Mouse (Mus musculus): ENCODE measurements around the gene Klhl22. TPM values are rescaled to one million over a fixed set of nuclear protein-coding genes. Genes with fewer than 3 reads are reported as not detected.

Klhl22 gene
- polyA plus RNA-seq, 1 experiment from 2014 or later: 59.2 TPM

DNA sequence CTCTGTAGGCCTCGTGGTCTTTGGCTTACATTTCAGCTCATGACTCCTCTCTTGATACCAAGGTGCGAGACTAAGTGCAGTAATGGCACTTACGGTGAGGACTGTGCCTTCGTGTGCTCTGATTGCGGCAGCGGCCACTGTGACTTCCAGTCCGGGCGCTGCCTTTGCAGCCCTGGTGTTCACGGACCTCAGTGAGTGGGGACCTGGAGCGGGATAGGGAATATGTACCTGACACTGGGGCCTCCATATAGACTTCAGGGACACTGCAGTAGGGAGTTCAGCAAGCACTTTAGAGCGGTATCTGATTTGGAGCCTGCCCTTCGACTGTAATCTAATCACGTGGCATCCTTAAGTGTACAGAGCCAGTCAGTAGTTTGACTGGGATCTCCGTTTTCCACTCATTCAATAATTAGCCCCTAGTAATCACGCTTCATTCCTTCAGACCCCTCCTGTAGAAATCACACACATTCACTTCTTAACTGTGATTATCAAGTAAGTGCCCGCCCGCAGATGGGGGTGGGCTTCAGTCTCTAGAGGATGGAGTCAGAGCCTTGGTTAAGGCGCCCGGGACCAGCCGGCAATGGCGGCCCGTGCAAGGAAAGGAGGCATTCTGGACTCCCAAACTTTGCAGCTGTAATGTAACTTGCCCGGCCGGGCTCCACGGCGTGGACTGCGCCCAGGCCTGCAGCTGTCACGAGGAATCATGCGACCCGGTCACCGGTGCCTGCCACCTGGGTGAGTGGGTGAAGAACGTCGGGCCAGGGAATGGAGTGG is 44.4 kb downstream of the Klhl22 start:
- 41% methylated on average over 33 of the region's 33 CpGs for whole genome bisulfite sequencing
- Histone ChIP-seq H3K4me1 (ENCODE audit: control insufficient read depth, insufficient read depth, low read length) (peaks cover 75% of the 10 kb centered on the region), H3K4me2 (ENCODE audit: low read depth, low read length) (peak overlapping the region; percentile 71), H3K27me3 (replicated peaks; ENCODE audit: control insufficient read depth, insufficient read depth, low read length) (peaks cover 54% of the 10 kb centered on the region), H3K36me3 (ENCODE audit: control insufficient read depth, insufficient read depth, low read length) (peaks cover 6% of the 10 kb centered on the region; the same call in 1 of the 2 replicates), H3K4me3 (ENCODE audit: low read length) (peak overlapping the region; percentile 45), H3K9ac (ENCODE audit: low read depth, low read length) (peak overlapping the region; percentile 27), H3K9me3 (ENCODE audit: control insufficient read depth, low read length) (no peaks in the 10 kb centered on the region), H3K27ac (ENCODE audit: low read length) (no peak overlapping the region)
- 0 out of 2 replicates have a peak, but pooled peaks have one; percentile 1 for ATAC-seq

- Histone ChIP-seq H3K9ac (ENCODE audit: low read depth, low read length) (peak overlapping the region; percentile 27; the same call in 1 of the 2 replicates), H3K4me1 (ENCODE audit: control insufficient read depth, insufficient read depth, low read length) (peaks cover 75% of the 10 kb centered on the region), H3K9me3 (ENCODE audit: control insufficient read depth, low read length) (no peaks in the 10 kb centered on the region), H3K4me3 (ENCODE audit: low read length) (peak overlapping the region; percentile 40), H3K4me2 (ENCODE audit: low read depth, low read length) (peak overlapping the region; percentile 65), H3K27ac (ENCODE audit: low read length) (no peak overlapping the region), H3K36me3 (ENCODE audit: control insufficient read depth, insufficient read depth, low read length) (peaks cover 6% of the 10 kb centered on the region; the same call in 1 of the 2 replicates), H3K27me3 (replicated peaks; ENCODE audit: control insufficient read depth, insufficient read depth, low read length) (peaks cover 51% of the 10 kb centered on the region)
- 11% methylated on average over 33 of the region's 33 CpGs for WGBS
- peak; percentile 20 for ATAC-seq
Measured at GRCm38 (mm10) chr16:17804449-17804912, 45.1 kb downstream of the Klhl22 start.

DNA sequence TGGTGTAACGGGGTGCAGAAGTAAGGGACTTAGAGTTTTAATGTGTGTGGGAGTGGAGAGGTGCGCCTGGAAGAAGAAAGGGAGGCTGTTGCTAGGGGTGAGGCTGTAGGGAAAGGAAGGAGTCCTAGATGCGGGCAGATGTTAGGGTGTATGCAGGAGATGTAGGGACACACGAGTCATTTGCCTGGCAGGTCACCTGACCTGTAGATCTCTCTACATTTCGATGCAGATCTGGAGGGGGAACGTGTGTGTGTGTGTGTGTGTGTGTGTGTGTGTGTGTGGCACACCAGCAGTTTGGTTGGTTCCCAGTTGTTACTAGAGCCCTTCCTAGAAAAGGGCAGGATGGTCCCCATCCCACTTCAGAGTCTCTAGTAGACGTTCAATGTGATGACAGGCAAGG is 45.6 kb downstream of the Klhl22 start:
- Histone ChIP-seq H3K27me3 (replicated peaks; ENCODE audit: control insufficient read depth, insufficient read depth, low read length) (peaks cover 47% of the 10 kb centered on the region), H3K36me3 (ENCODE audit: control insufficient read depth, insufficient read depth, low read length) (peaks cover 6% of the 10 kb centered on the region; the same call in 1 of the 2 replicates), H3K4me2 (ENCODE audit: low read depth, low read length) (peak overlapping the region; percentile 65), H3K4me1 (ENCODE audit: control insufficient read depth, insufficient read depth, low read length) (peaks cover 70% of the 10 kb centered on the region), H3K9me3 (ENCODE audit: control insufficient read depth, low read length) (no peaks in the 10 kb centered on the region), H3K4me3 (ENCODE audit: low read length) (peak overlapping the region; percentile 40; the same call in 1 of the 2 replicates), H3K27ac (ENCODE audit: low read length) (no peak overlapping the region), H3K9ac (ENCODE audit: low read depth, low read length) (no peak overlapping the region)
- no peak for ATAC-seq
- WGBS: 42% methylated on average over 7 of the region's 7 CpGs

DNA sequence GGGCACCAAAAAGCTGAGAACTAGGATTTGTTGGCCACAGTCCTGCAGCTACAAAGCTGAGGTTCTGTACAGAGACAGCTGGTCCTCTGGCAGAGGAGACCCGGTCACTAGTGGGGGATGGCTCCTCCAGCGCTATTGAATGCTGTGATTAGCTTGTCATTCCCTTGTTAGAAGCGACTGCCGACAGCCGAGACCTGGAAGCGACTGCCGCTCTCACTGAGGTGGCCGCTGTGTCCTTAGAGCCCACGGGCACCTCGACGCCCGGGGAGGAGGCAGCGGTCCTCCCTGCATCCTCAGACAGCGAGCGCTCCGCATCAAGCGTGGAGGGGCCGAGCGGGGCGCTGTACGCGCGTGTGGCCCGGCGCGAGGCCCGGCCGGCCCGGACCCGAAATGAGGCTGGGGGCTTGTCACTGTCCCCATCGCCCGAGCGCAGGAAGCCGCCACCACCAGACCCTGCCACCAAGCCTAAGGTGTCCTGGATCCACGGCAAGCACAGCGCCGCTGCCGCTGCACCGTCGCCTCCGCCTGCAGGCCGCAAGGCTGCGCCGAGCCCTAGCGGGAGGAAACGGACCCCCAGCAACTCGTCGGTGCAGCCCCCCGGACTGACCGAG is 47.3 kb downstream of the Klhl22 start:
- Histone ChIP-seq H3K27ac (ENCODE audit: low read length) (no peak overlapping the region), H3K27me3 (replicated peaks; ENCODE audit: control insufficient read depth, insufficient read depth, low read length) (peaks cover 43% of the 10 kb centered on the region), H3K4me2 (ENCODE audit: low read depth, low read length) (peak overlapping the region; percentile 97), H3K4me1 (ENCODE audit: control insufficient read depth, insufficient read depth, low read length) (peaks cover 61% of the 10 kb centered on the region), H3K4me3 (ENCODE audit: low read length) (peak overlapping the region; percentile 55), H3K9me3 (ENCODE audit: control insufficient read depth, low read length) (no peaks in the 10 kb centered on the region), H3K9ac (ENCODE audit: low read depth, low read length) (peak overlapping the region; percentile 72), H3K36me3 (ENCODE audit: control insufficient read depth, insufficient read depth, low read length) (peaks cover 6% of the 10 kb centered on the region; the same call in 1 of the 2 replicates)
- no peak for ATAC-seq
- WGBS: 17% methylated on average over 49 of the region's 50 CpGs

- peak overlapping the region; percentile 97 for H3K4me2 ChIP-seq (ENCODE audit: low read depth, low read length)
- H3K9me3 ChIP-seq (ENCODE audit: control insufficient read depth, low read length): no peaks in the 10 kb centered on the region
- H3K27ac ChIP-seq (ENCODE audit: low read length): peak overlapping the region; percentile 45; the same call in 1 of the 2 replicates
- ATAC-seq: peak; percentile 83
- peaks cover 6% of the 10 kb centered on the region; the same call in 1 of the 2 replicates for H3K36me3 ChIP-seq (ENCODE audit: control insufficient read depth, insufficient read depth, low read length)
- peaks cover 57% of the 10 kb centered on the region for H3K4me1 ChIP-seq (ENCODE audit: control insufficient read depth, insufficient read depth, low read length)
- peak overlapping the region; percentile 55 for H3K4me3 ChIP-seq (ENCODE audit: low read length)
- 8% methylated on average over 72 of the region's 73 CpGs for WGBS
- peak overlapping the region; percentile 72 for H3K9ac ChIP-seq (ENCODE audit: low read depth, low read length)
- H3K27me3 ChIP-seq (replicated peaks; ENCODE audit: control insufficient read depth, insufficient read depth, low read length): peaks cover 37% of the 10 kb centered on the region
Measured at GRCm38 (mm10) chr16:17807192-17808009, 48.0 kb downstream of the Klhl22 start.

- 85% methylated on average over 4 of the region's 4 CpGs for WGBS
- Histone ChIP-seq H3K4me2 (ENCODE audit: low read depth, low read length) (no peak overlapping the region), H3K27me3 (replicated peaks; ENCODE audit: control insufficient read depth, insufficient read depth, low read length) (peaks cover 23% of the 10 kb centered on the region), H3K4me3 (ENCODE audit: low read length) (no peak overlapping the region), H3K36me3 (ENCODE audit: control insufficient read depth, insufficient read depth, low read length) (peaks cover 2% of the 10 kb centered on the region; the same call in 1 of the 2 replicates), H3K9ac (ENCODE audit: low read depth, low read length) (no peak overlapping the region), H3K27ac (ENCODE audit: low read length) (peak overlapping the region; percentile 58), H3K9me3 (ENCODE audit: control insufficient read depth, low read length) (no peaks in the 10 kb centered on the region), H3K4me1 (ENCODE audit: control insufficient read depth, insufficient read depth, low read length) (peaks cover 39% of the 10 kb centered on the region)
- ATAC-seq: no peak
Measured at GRCm38 (mm10) chr16:17809125-17809524, 49.7 kb downstream of the Klhl22 start.

GRCm38 (mm10) chr16:17809711-17810110 is 50.3 kb downstream of the Klhl22 start:
- Histone ChIP-seq H3K36me3 (ENCODE audit: control insufficient read depth, insufficient read depth, low read length) (peaks cover 2% of the 10 kb centered on the region; the same call in 1 of the 2 replicates), H3K4me2 (ENCODE audit: low read depth, low read length) (no peak overlapping the region), H3K9me3 (ENCODE audit: control insufficient read depth, low read length) (no peaks in the 10 kb centered on the region), H3K4me1 (ENCODE audit: control insufficient read depth, insufficient read depth, low read length) (peaks cover 34% of the 10 kb centered on the region), H3K9ac (ENCODE audit: low read depth, low read length) (no peak overlapping the region), H3K27ac (ENCODE audit: low read length) (0 out of 2 replicates have a peak overlapping the region, but pooled peaks have one; percentile 24), H3K4me3 (ENCODE audit: low read length) (no peak overlapping the region), H3K27me3 (replicated peaks; ENCODE audit: control insufficient read depth, insufficient read depth, low read length) (peaks cover 19% of the 10 kb centered on the region)
- ATAC-seq: peak; percentile 21
- WGBS: 18% methylated on average over 7 of the region's 7 CpGs

GRCm38 (mm10) chr16:17812120-17812519 is 52.7 kb downstream of the Klhl22 start:
- WGBS: 6% methylated on average over 5 of the region's 5 CpGs
- Histone ChIP-seq H3K4me1 (ENCODE audit: control insufficient read depth, insufficient read depth, low read length) (peaks cover 27% of the 10 kb centered on the region), H3K27me3 (replicated peaks; ENCODE audit: control insufficient read depth, insufficient read depth, low read length) (peaks cover 8% of the 10 kb centered on the region), H3K4me3 (ENCODE audit: low read length) (no peak overlapping the region), H3K9ac (ENCODE audit: low read depth, low read length) (no peak overlapping the region), H3K27ac (ENCODE audit: low read length) (no peak overlapping the region), H3K4me2 (ENCODE audit: low read depth, low read length) (no peak overlapping the region), H3K9me3 (ENCODE audit: control insufficient read depth, low read length) (no peaks in the 10 kb centered on the region), H3K36me3 (ENCODE audit: control insufficient read depth, insufficient read depth, low read length) (no peaks in the 10 kb centered on the region)
- ATAC-seq: no peak

Measured in intestine, embryonic 16.5 days (tissue).